Comparison of ENCODE assay signal across 17 mouse cellular contexts in the genomic region with DNA sequence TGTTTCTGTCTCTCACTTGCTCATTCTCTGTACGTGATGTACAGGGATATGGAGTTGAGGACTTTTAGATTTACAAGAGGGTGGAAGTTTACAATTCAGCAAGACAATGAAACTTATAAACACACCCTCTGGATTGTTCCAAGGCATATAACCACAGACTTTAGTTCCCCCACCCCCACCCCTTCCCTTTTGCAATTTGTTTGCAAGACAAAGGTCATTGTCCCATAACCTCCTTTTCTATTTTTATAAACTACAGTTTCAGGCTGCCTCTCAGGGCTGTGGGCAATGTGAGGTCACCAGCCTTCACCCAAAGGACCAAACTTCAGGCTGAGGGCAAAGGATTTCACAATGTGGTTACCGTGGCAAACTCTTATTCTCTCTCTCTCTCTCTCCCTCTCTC. TPM values are rescaled to one million over a fixed set of nuclear protein-coding genes. Genes with fewer than 3 reads are reported as not detected.
DNase-seq lines count a peak whose midpoint lies in the region; ATAC-seq and TF ChIP-seq lines count a peak whose summit lies in the region.
"Had no signal": no experiment of that assay in that cellular context is flagged by ENCODE, and none has a peak within 500 bp of the region (broad histone marks: within the 10 kb centered on the region; RNA-seq: fewer than 3 reads in every experiment).

No protein-coding gene starts in this region.

- no peak for TF ChIP-seq POLR2A in myocyte (IDR thresholded peaks at IDR 0.05; ENCODE audit: insufficient read length, low read depth)

- no peak overlapping the region for H3ac ChIP-seq in myocyte (ENCODE audit: control insufficient read depth, insufficient read length)

- no peak overlapping the region for H3K4me3 ChIP-seq in lung, embryonic 15.5 days
- no peak overlapping the region for H3K4me3 ChIP-seq in myocyte
- H3K4me3 ChIP-seq: heart, embryonic 15.5 days; hindbrain, embryonic 12.5 days; left cerebral cortex, adult 2 months; limb, embryonic 15.5 days; neural tube, embryonic 15.5 days had no signal

- no peak overlapping the region for H3K4me2 ChIP-seq in lung, embryonic 15.5 days
- no peak overlapping the region for H3K4me2 ChIP-seq in myocyte (ENCODE audit: low read depth)
- H3K4me2 ChIP-seq: heart, embryonic 15.5 days; hindbrain, embryonic 12.5 days; limb, embryonic 15.5 days; neural tube, embryonic 15.5 days had no signal

- H3K9ac ChIP-seq in lung, embryonic 15.5 days = no peak overlapping the region
- H3K9ac ChIP-seq: heart, embryonic 15.5 days; hindbrain, embryonic 12.5 days; limb, embryonic 15.5 days; neural tube, embryonic 15.5 days had no signal

- WGBS in lung, embryonic 15.5 days = 47% methylated on average over 2 of the region's 2 CpGs

- peak; percentile 50 for ATAC-seq in common myeloid progenitor, adult 5-6 weeks (replicated peaks; ENCODE audit: low read depth, poor library complexity, severe bottlenecking)
- peak; percentile 30; the same call in 1 of the 2 replicates for ATAC-seq in lung, embryonic 15.5 days (ENCODE audit: borderline replicate concordance, extremely low read depth, low FRiP score, low TSS enrichment)
- ATAC-seq: midbrain, embryonic 16.5 days had no signal

- no peaks in the 10 kb centered on the region for H3K27me3 ChIP-seq in lung, embryonic 15.5 days
- H3K27me3 ChIP-seq in myocyte (ENCODE audit: control insufficient read depth, insufficient read depth, insufficient read length) = peaks cover 38% of the 10 kb centered on the region
- H3K27me3 ChIP-seq: heart, embryonic 15.5 days; hindbrain, embryonic 12.5 days; limb, embryonic 15.5 days; neural tube, embryonic 15.5 days had no signal

- DNase-seq in kidney, postnatal 25 days = peak; percentile 15 to 73
- DNase-seq in kidney, adult 18-20 months = no peak
- no peak for DNase-seq in cerebellum, postnatal 14 days
- no peak for DNase-seq in spleen, postnatal 36 days (ENCODE audit: low spot score in 2 of 2)
- DNase-seq: cerebellum, adult 2 months; gastrocnemius, postnatal 36 days; thymus, postnatal 14 days had no signal

- no peaks in the 10 kb centered on the region for H3K36me3 ChIP-seq in lung, embryonic 15.5 days
- no peaks in the 10 kb centered on the region for H3K36me3 ChIP-seq in myocyte (ENCODE audit: control insufficient read depth, insufficient read depth)
- H3K36me3 ChIP-seq: heart, embryonic 15.5 days; hindbrain, embryonic 12.5 days; limb, embryonic 15.5 days; neural tube, embryonic 15.5 days had no signal

- no peaks in the 10 kb centered on the region for H3K9me3 ChIP-seq in lung, embryonic 15.5 days
- H3K9me3 ChIP-seq: heart, embryonic 15.5 days; hindbrain, embryonic 12.5 days; limb, embryonic 15.5 days; neural tube, embryonic 15.5 days had no signal

- no peaks in the 10 kb centered on the region for H3K4me1 ChIP-seq in lung, embryonic 15.5 days
- H3K4me1 ChIP-seq: heart, embryonic 15.5 days; limb, embryonic 15.5 days; neural tube, embryonic 15.5 days had no signal

- peak overlapping the region; percentile 35; the same call in 1 of the 2 replicates for H3K27ac ChIP-seq in lung, embryonic 15.5 days
- H3K27ac ChIP-seq: heart, embryonic 15.5 days; hindbrain, embryonic 12.5 days; kidney, postnatal 0 days; left cerebral cortex, adult 2 months; limb, embryonic 15.5 days; neural tube, embryonic 15.5 days had no signal

- no peaks in the 10 kb centered on the region for H3K79me2 ChIP-seq in myocyte (ENCODE audit: control insufficient read depth, insufficient read depth)

TF ChIP-seq in myocyte, 11 proteins besides CTCF, POLR2A, EP300 and RAD21:
- no peak for TF ChIP-seq TCF12 (IDR thresholded peaks at IDR 0.05; ENCODE audit: insufficient read depth, poor library complexity, severe bottlenecking)
- TF ChIP-seq CEBPB (IDR thresholded peaks at IDR 0.05; ENCODE audit: insufficient read depth, poor library complexity, severe bottlenecking) = 0 out of 2 replicates have a peak, but pooled peaks have one; percentile 8

RNA-seq across cellular contexts. Expression of gene Ace3, which starts 4.2 kb away (rescaled TPM):
- total RNA-seq in common myeloid progenitor, adult 5-6 weeks (2017) = not detected in 2 replicates
- polyA plus RNA-seq in lung, embryonic 15.5 days (2015; fragmentation: Nextera tagmentation; extraction: Ambion mirVana) = 0.20 and 0.36 TPM in 2 replicates
- polyA plus RNA-seq in myocyte (2012; fragmentation: generic; extraction: Trizol) = not detected
- total RNA-seq: gastrocnemius, postnatal 36 days; left cerebral cortex, adult 2 months had no signal
- polyA plus RNA-seq: cerebellum, adult 2 months; heart, embryonic 15.5 days; hindbrain, embryonic 12.5 days; kidney, postnatal 0 days; limb, embryonic 15.5 days; midbrain, embryonic 16.5 days; neural tube, embryonic 15.5 days had no signal

RNA-seq across cellular contexts. Expression of gene Kcnh6, which starts 17.7 kb away (rescaled TPM):
- not detected in 2 replicates for total RNA-seq in common myeloid progenitor, adult 5-6 weeks (2017)
- polyA plus RNA-seq in lung, embryonic 15.5 days (2015; fragmentation: Nextera tagmentation; extraction: Ambion mirVana) = 0.34 and 0.62 TPM in 2 replicates
- not detected for polyA plus RNA-seq in myocyte (2012; fragmentation: generic; extraction: Trizol)
- total RNA-seq: gastrocnemius, postnatal 36 days had no signal

RNA-seq across cellular contexts. Expression of gene Ace, which starts 22.5 kb away (rescaled TPM):
- total RNA-seq in common myeloid progenitor, adult 5-6 weeks (2017) = 0.19 and 0.27 TPM in 2 replicates
- polyA plus RNA-seq in lung, embryonic 15.5 days (2015; fragmentation: Nextera tagmentation; extraction: Ambion mirVana) = 7.5 and 9.4 TPM in 2 replicates
- 1.3 TPM for polyA plus RNA-seq in myocyte (2012; fragmentation: generic; extraction: Trizol)

RNA-seq across cellular contexts. Expression of gene Cyb561, which starts 37.1 kb away (rescaled TPM):
- total RNA-seq in common myeloid progenitor, adult 5-6 weeks (2017) = 1.4 and 2.2 TPM in 2 replicates
- polyA plus RNA-seq in lung, embryonic 15.5 days (2015; fragmentation: Nextera tagmentation; extraction: Ambion mirVana) = 34.2 and 39.8 TPM in 2 replicates
- 1.5 TPM for polyA plus RNA-seq in myocyte (2012; fragmentation: generic; extraction: Trizol)

RNA-seq across cellular contexts. Expression of gene Dcaf7, which starts 46.4 kb away (rescaled TPM):
- total RNA-seq in common myeloid progenitor, adult 5-6 weeks (2017) = 56.2 and 68.3 TPM in 2 replicates
- 64.3 and 67.8 TPM in 2 replicates for polyA plus RNA-seq in lung, embryonic 15.5 days (2015; fragmentation: Nextera tagmentation; extraction: Ambion mirVana)
- polyA plus RNA-seq in myocyte (2012; fragmentation: generic; extraction: Trizol) = 36.1 TPM

Comparison
In these comparisons a context has a peak if more than half of its experiments do, and no peak if none do; other contexts are left out.
1. DNase-seq: peak in kidney, postnatal 25 days (2 of 2); none in kidney, adult 18-20 months (single experiment), cerebellum, postnatal 14 days (0 of 2) and spleen, postnatal 36 days (0 of 2).